Mouse (Mus musculus) spleen, embryonic (tissue): Measurements from ENCODE around the gene Agps.

Experiments
- CTCF ChIA-PET: fragments of 350-600 bp; sonication (Branson Sonifier 250); formaldehyde crosslinking; loops from one replicate; lab custom pipeline; 2022; lab: Charles Lee

Agps gene

GRCm38 (mm10) chr2:75831881-75832633, at the start of gene Agps:
Gene Agps (plus strand): TSS chr2:75832177.
- CTCF ChIA-PET, result interaction anchor here (1.0 kb wide), 1 partner anchor 14 kb away, joined by 3 read pairs; no protein-coding TSS in a partner anchor

GRCm38 (mm10) chr2:75786075-75786474, 45.9 kb upstream of the Agps start:
- CTCF ChIA-PET, result interaction anchor here (1.2 to 1.9 kb wide), 3 partner anchors 9 to 113 kb away, joined by 5 read pairs; no protein-coding TSS in a partner anchor

- CTCF ChIA-PET, result interaction anchor here (0.7 kb wide), 1 partner anchor 106 kb away, joined by 7 read pairs; no protein-coding TSS in a partner anchor
Measured at GRCm38 (mm10) chr2:75788511-75788910, 43.5 kb upstream of the Agps start.

GRCm38 (mm10) chr2:75789959-75790523, 41.9 kb upstream of the Agps start:
- CTCF ChIA-PET, result interaction anchor here (0.7 kb wide), 1 partner anchor 15 kb away, joined by 5 read pairs; no protein-coding TSS in a partner anchor

GRCm38 (mm10) chr2:75791561-75792308, 40.2 kb upstream of the Agps start:
- CTCF ChIA-PET, result no interaction called here

GRCm38 (mm10) chr2:75792377-75793203, 39.4 kb upstream of the Agps start:
- CTCF ChIA-PET, result interaction anchor here (0.7 kb wide), 1 partner anchor 19 kb away, joined by 3 read pairs; no protein-coding TSS in a partner anchor

GRCm38 (mm10) chr2:75796181-75796580, 35.8 kb upstream of the Agps start:
- CTCF ChIA-PET, result no interaction called here

GRCm38 (mm10) chr2:75798434-75798970, 33.5 kb upstream of the Agps start:
- CTCF ChIA-PET, result interaction anchor here (0.7 to 1.0 kb wide), 2 partner anchors 14 to 43 kb away, joined by 4 to 5 read pairs; no protein-coding TSS in a partner anchor

GRCm38 (mm10) chr2:75805767-75806166, 26.2 kb upstream of the Agps start:
- CTCF ChIA-PET, result no interaction called here

- CTCF ChIA-PET, result no interaction called here
Measured at GRCm38 (mm10) chr2:75806891-75807290, 25.1 kb upstream of the Agps start.

- CTCF ChIA-PET, result no interaction called here
Measured at GRCm38 (mm10) chr2:75807460-75807859, 24.5 kb upstream of the Agps start.

- CTCF ChIA-PET, result no interaction called here
Measured at GRCm38 (mm10) chr2:75814880-75815279, 17.1 kb upstream of the Agps start.

- CTCF ChIA-PET, result no interaction called here
Measured at GRCm38 (mm10) chr2:75815521-75815920, 16.5 kb upstream of the Agps start.

- CTCF ChIA-PET, result no interaction called here
Measured at GRCm38 (mm10) chr2:75816673-75817072, 15.3 kb upstream of the Agps start.

- CTCF ChIA-PET, result no interaction called here
Measured at GRCm38 (mm10) chr2:75818719-75819118, 13.3 kb upstream of the Agps start.

- CTCF ChIA-PET, result no interaction called here
Measured at GRCm38 (mm10) chr2:75819796-75820195, 12.2 kb upstream of the Agps start.

GRCm38 (mm10) chr2:75821971-75822751, 9.8 kb upstream of the Agps start:
- CTCF ChIA-PET, result no interaction called here

GRCm38 (mm10) chr2:75823736-75824135, 8.2 kb upstream of the Agps start:
- CTCF ChIA-PET, result interaction anchor here (0.5 kb wide), 1 partner anchor 160 kb away, joined by 4 read pairs; no protein-coding TSS in a partner anchor

- CTCF ChIA-PET, result interaction anchor here (0.5 kb wide), 1 partner anchor 160 kb away, joined by 4 read pairs; no protein-coding TSS in a partner anchor
Measured at GRCm38 (mm10) chr2:75824144-75824543, 7.8 kb upstream of the Agps start.

- CTCF ChIA-PET, result interaction anchor here (0.5 kb wide), 1 partner anchor 170 kb away, joined by 3 read pairs; no protein-coding TSS in a partner anchor
Measured at GRCm38 (mm10) chr2:75824846-75825245, 7.1 kb upstream of the Agps start.
